Mouse (Mus musculus) MEL (cell line): ENCODE data around the gene Plxnb1. TPM values are rescaled to one million over a fixed set of nuclear protein-coding genes. Genes with fewer than 3 reads are reported as not detected.

Source experiments
- DNase-seq: peaks from one replicate; pipeline ENCODE4 v3.0.0; 2011; ENCODE audit warnings: low read depth, low spot score
- H3K27ac ChIP-seq: 2 replicates; pipeline ENCODE4 v1.5.1; 2012; ENCODE audit warnings: low read depth, mild to moderate bottlenecking, control low read depth, low read length, moderate library complexity; ENCODE audit not compliant: control insufficient read depth
- H3K27me3 ChIP-seq, 2 experiments: fragments of 150-350 bp in 1 of 2; sonication (generic) in 1 of 2; 2 replicates each; pipeline ENCODE4 v1.6.1; 2012; ENCODE audit warnings: low read length in 2 of 2, mild to moderate bottlenecking in 2 of 2, improper control_type of control experiment in 1 of 2, moderate library complexity in 1 of 2; ENCODE audit not compliant: insufficient read depth in 2 of 2, control insufficient read depth in 1 of 2
- H3K36me3 ChIP-seq, 2 experiments: 2 replicates each; pipeline ENCODE4 v1.6.1; 2012 to 2014; ENCODE audit warnings: low read length in 2 of 2, improper control_type of control experiment in 1 of 2, inconsistent platforms in 1 of 2, mild to moderate bottlenecking in 1 of 2; ENCODE audit not compliant: insufficient read depth in 2 of 2, control insufficient read depth in 1 of 2
- H3K4me1 ChIP-seq, 2 experiments: fragments of 150-350 bp in 1 of 2; sonication (generic) in 1 of 2; 2 replicates each; pipeline ENCODE4 v1.6.1; 2012; ENCODE audit warnings: low read length in 2 of 2, improper control_type of control experiment in 1 of 2, mild to moderate bottlenecking in 1 of 2; ENCODE audit not compliant: insufficient read depth in 2 of 2, control insufficient read depth in 1 of 2
- H3K4me3 ChIP-seq, 2 experiments: fragments of 150-350 bp in 1 of 2; sonication (generic) in 1 of 2; 2 replicates each; pipeline ENCODE4 v1.5.1; 2012; ENCODE audit warnings: low read depth in 2 of 2, low read length in 2 of 2, mild to moderate bottlenecking in 2 of 2, moderate library complexity in 2 of 2, control low read depth in 1 of 2, improper control_type of control experiment in 1 of 2; ENCODE audit not compliant: control insufficient read depth in 1 of 2, insufficient read depth in 1 of 2
- H3K79me2 ChIP-seq: 2 replicates; pipeline ENCODE4 v1.6.1; 2012; ENCODE audit warnings: mild to moderate bottlenecking, low read length, moderate library complexity; ENCODE audit not compliant: control insufficient read depth, poor library complexity, insufficient read depth
- H3K9ac ChIP-seq: 2 replicates; pipeline ENCODE4 v1.6.1; 2012; ENCODE audit warnings: low read depth, mild to moderate bottlenecking, control low read depth, low read length, moderate library complexity; ENCODE audit not compliant: control insufficient read depth, poor library complexity, severe bottlenecking
- H3K9me3 ChIP-seq: fragments of 150-350 bp; sonication (generic); replicated peaks from 2 replicates; pipeline ENCODE4 v1.6.1; 2012; ENCODE audit warnings: mild to moderate bottlenecking, low read length, improper control_type of control experiment, moderate library complexity; ENCODE audit not compliant: insufficient read depth
- BHLHE40 ChIP-seq: IDR thresholded peaks from 2 replicates; pipeline ENCODE4 v1.6.1; 2012; ENCODE audit warnings: low read depth, mild to moderate bottlenecking, inconsistent platforms, low read length, improper control_type of control experiment, borderline replicate concordance
- CHD1 ChIP-seq: IDR thresholded peaks from 2 replicates; pipeline ENCODE4 v1.6.1; 2012; ENCODE audit warnings: low read depth, mild to moderate bottlenecking, inconsistent platforms, low read length, improper control_type of control experiment
- CHD2 ChIP-seq: IDR thresholded peaks from 2 replicates; pipeline ENCODE4 v1.6.1; 2011; ENCODE audit warnings: low read length, improper control_type of control experiment
- CTCF ChIP-seq, 3 experiments: IDR thresholded peaks in 2 of 3; conservative IDR thresholded peaks in 1 of 3; 2 replicates each; pipeline ENCODE4 v1.5.1; 2011 to 2012; ENCODE audit warnings: low read length in 3 of 3, low read depth in 2 of 3, mild to moderate bottlenecking in 2 of 3, improper control_type of control experiment in 1 of 3, inconsistent platforms in 1 of 3, mixed read lengths in 1 of 3, moderate library complexity in 1 of 3; ENCODE audit not compliant: control insufficient read depth in 1 of 3, insufficient read depth in 1 of 3, poor library complexity in 1 of 3, severe bottlenecking in 1 of 3
- ELF1 ChIP-seq: IDR thresholded peaks from 2 replicates; pipeline ENCODE4 v1.6.1; 2014; ENCODE audit warnings: low read depth, mild to moderate bottlenecking, inconsistent platforms, low read length, improper control_type of control experiment, moderate library complexity
- EP300 ChIP-seq, 2 experiments: IDR thresholded peaks; 2 replicates each; pipeline ENCODE4 v1.6.1; 2011; ENCODE audit warnings: improper control_type of control experiment in 2 of 2, low read length in 2 of 2, low read depth in 1 of 2, mild to moderate bottlenecking in 1 of 2
- ETS1 ChIP-seq: IDR thresholded peaks from 2 replicates; pipeline ENCODE4 v1.6.1; 2012; ENCODE audit warnings: low read depth, mild to moderate bottlenecking, inconsistent platforms, low read length, improper control_type of control experiment, moderate library complexity
- GABPA ChIP-seq: IDR thresholded peaks from 2 replicates; pipeline ENCODE4 v1.6.1; 2012; ENCODE audit warnings: low read depth, mild to moderate bottlenecking, inconsistent platforms, low read length, improper control_type of control experiment, moderate library complexity
- GATA1 ChIP-seq: IDR thresholded peaks from 2 replicates; pipeline ENCODE4 v1.6.1; 2011; ENCODE audit warnings: low read depth, low read length, improper control_type of control experiment
- HCFC1 ChIP-seq: IDR thresholded peaks from 2 replicates; pipeline ENCODE4 v1.6.1; 2012; ENCODE audit warnings: low read depth, mild to moderate bottlenecking, inconsistent platforms, low read length, improper control_type of control experiment, moderate library complexity
- JUND ChIP-seq: IDR thresholded peaks from 2 replicates; pipeline ENCODE4 v1.6.1; 2011; ENCODE audit warnings: low read depth, mild to moderate bottlenecking, improper control_type of control experiment, low read length
- KAT2A ChIP-seq: conservative IDR thresholded peaks from 2 replicates; pipeline ENCODE4 v1.6.1; 2012; ENCODE audit warnings: low read depth, low read length, improper control_type of control experiment, inconsistent platforms
- MAFK ChIP-seq: IDR thresholded peaks from 2 replicates; pipeline ENCODE4 v1.6.1; 2011; ENCODE audit warnings: low read depth, mild to moderate bottlenecking, low read length, improper control_type of control experiment, borderline replicate concordance
- MAX ChIP-seq: IDR thresholded peaks from 2 replicates; pipeline ENCODE4 v1.6.1; 2011; ENCODE audit warnings: low read length, improper control_type of control experiment
- MEF2A ChIP-seq: IDR thresholded peaks from 2 replicates; pipeline ENCODE4 v1.6.1; 2014; ENCODE audit warnings: low read depth, mild to moderate bottlenecking, inconsistent platforms, low read length, improper control_type of control experiment; ENCODE audit not compliant: poor library complexity, insufficient replicate concordance, severe bottlenecking; ENCODE audit errors: extremely low read depth
- MXI1 ChIP-seq: IDR thresholded peaks from 2 replicates; pipeline ENCODE4 v1.6.1; 2011; ENCODE audit warnings: mild to moderate bottlenecking, low read depth, low read length, improper control_type of control experiment
- MYB ChIP-seq: IDR thresholded peaks from 2 replicates; pipeline ENCODE4 v1.6.1; 2011; ENCODE audit warnings: mild to moderate bottlenecking, low read depth, low read length, improper control_type of control experiment
- MYC ChIP-seq: IDR thresholded peaks from 2 replicates; pipeline ENCODE4 v1.6.1; 2011; ENCODE audit warnings: low read depth, mild to moderate bottlenecking, low read length, improper control_type of control experiment, moderate library complexity
- POLR2A ChIP-seq, 2 experiments: IDR thresholded peaks; 2 replicates each; pipeline ENCODE4 v1.6.1; 2011 to 2012; ENCODE audit warnings: low read length in 2 of 2, mild to moderate bottlenecking in 2 of 2, control low read depth in 1 of 2, improper control_type of control experiment in 1 of 2, low read depth in 1 of 2, moderate library complexity in 1 of 2; ENCODE audit not compliant: control insufficient read depth in 1 of 2, insufficient read depth in 1 of 2, poor library complexity in 1 of 2
- POLR2AphosphoS2 ChIP-seq: IDR thresholded peaks from 2 replicates; pipeline ENCODE4 v1.6.1; 2011; ENCODE audit warnings: low read length, improper control_type of control experiment
- RAD21 ChIP-seq: IDR thresholded peaks from 2 replicates; pipeline ENCODE4 v1.6.1; 2011; ENCODE audit warnings: mild to moderate bottlenecking, low read depth, low read length, improper control_type of control experiment
- SIN3A ChIP-seq: IDR thresholded peaks from 2 replicates; pipeline ENCODE4 v1.6.1; 2012; ENCODE audit warnings: low read length, improper control_type of control experiment, inconsistent platforms
- SMC3 ChIP-seq: IDR thresholded peaks from 2 replicates; pipeline ENCODE4 v1.6.1; 2011; ENCODE audit warnings: low read depth, low read length, improper control_type of control experiment
- TCF12 ChIP-seq: IDR thresholded peaks from 2 replicates; pipeline ENCODE4 v1.6.1; 2014; ENCODE audit warnings: low read depth, mild to moderate bottlenecking, inconsistent platforms, low read length, improper control_type of control experiment, moderate library complexity
- USF1 ChIP-seq: IDR thresholded peaks from 2 replicates; pipeline ENCODE4 v1.6.1; 2014; ENCODE audit warnings: low read depth, mild to moderate bottlenecking, inconsistent platforms, low read length, improper control_type of control experiment, moderate library complexity
- ZC3H11A ChIP-seq: IDR thresholded peaks from 2 replicates; pipeline ENCODE4 v1.6.1; 2012; ENCODE audit warnings: low read depth, mild to moderate bottlenecking, inconsistent platforms, low read length, improper control_type of control experiment
- ZKSCAN1 ChIP-seq: IDR thresholded peaks from 2 replicates; pipeline ENCODE4 v1.6.1; 2012; ENCODE audit warnings: low read depth, mild to moderate bottlenecking, inconsistent platforms, low read length, improper control_type of control experiment, moderate library complexity
- ZMIZ1 ChIP-seq: IDR thresholded peaks from 2 replicates; pipeline ENCODE4 v1.6.1; 2012; ENCODE audit warnings: low read depth, mild to moderate bottlenecking, inconsistent platforms, low read length, improper control_type of control experiment, moderate library complexity
- ZNF384 ChIP-seq: IDR thresholded peaks from 2 replicates; pipeline ENCODE4 v1.6.1; 2012; ENCODE audit warnings: low read depth, mild to moderate bottlenecking, inconsistent platforms, low read length, improper control_type of control experiment
- polyA plus RNA-seq, 2 experiments: library from polyadenylated mRNA; stranded (reverse) in 1 of 2; unstranded in 1 of 2; fragments of >175 nt in 1 of 2; fragments of >200 nt in 1 of 2; gene quantifications; 2 replicates each; pipeline versions ENCODE4 v1.2.1 to v1.2.4; 2012; ENCODE audit warnings: low replicate concordance in 2 of 2, low read depth in 1 of 2; ENCODE audit not compliant: insufficient read length in 2 of 2, insufficient read depth in 1 of 2, missing spikeins in 1 of 2
- total RNA-seq: library from RNA; depleted of rRNA; stranded (reverse); fragments of 300-350 nt; gene quantifications from 2 replicates; pipeline ENCODE4 v1.2.3, GENCODE M21; 2012

The Plxnb1 gene
- total and polyA plus RNA-seq, 3 experiments = 0.07 TPM; not detected in 2

DNA sequence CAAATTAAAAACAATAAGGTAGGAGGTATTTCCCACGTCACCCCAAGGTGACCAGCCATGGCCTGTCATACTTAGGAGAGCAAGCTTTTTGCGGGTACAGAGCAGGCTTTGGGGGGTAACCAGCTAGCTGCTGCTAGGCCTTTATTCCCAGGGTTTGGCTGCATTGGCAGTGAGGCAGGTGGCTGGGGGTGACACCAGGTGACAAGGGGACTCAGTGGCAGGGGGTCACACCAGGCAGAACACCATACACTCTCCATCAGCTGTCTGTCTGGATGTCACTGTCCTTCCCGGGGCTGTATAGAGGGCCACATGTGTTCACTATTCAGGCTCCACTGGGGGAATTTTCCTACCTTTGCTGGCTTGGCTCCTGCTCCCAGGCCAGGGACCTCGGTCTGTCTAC lies 38.3 kb upstream of the Plxnb1 start:
- peak overlapping the region; percentile 75 for H3K27ac ChIP-seq
- H3K79me2 ChIP-seq = peaks cover 4% of the 10 kb centered on the region
- no peak overlapping the region for H3K4me3 ChIP-seq

GRCm38 (mm10) chr9:109057543-109057942 lies 37.6 kb upstream of the Plxnb1 start:
- H3K36me3 ChIP-seq = peaks cover 0 to 26% of the 10 kb centered on the region in 2 experiments; a peak in 2 of 4 replicates
- peaks cover 4% of the 10 kb centered on the region for H3K79me2 ChIP-seq
- H3K4me1 ChIP-seq = peaks cover 5 to 32% of the 10 kb centered on the region in 2 experiments
- no peaks in the 10 kb centered on the region for H3K27me3 ChIP-seq
- no peak overlapping the region for H3K4me3 ChIP-seq
- no peak for TF ChIP-seq MYB
- peak; percentile 51 to 52 for TF ChIP-seq EP300 (IDR thresholded peaks at IDR 0.05; ENCODE audit: low read depth in 1 of 2, low read length in 2 of 2)
- peak; percentile 87 for TF ChIP-seq ETS1
- peak; percentile 39; the same call in 1 of the 2 replicates for TF ChIP-seq MXI1
- TF ChIP-seq MEF2A = peak; percentile 75; the same call in 1 of the 2 replicates
- TF ChIP-seq USF1 = no peak
- TF ChIP-seq ELF1 = peak; percentile 16; the same call in 1 of the 2 replicates
- TF ChIP-seq MYC = no peak
- TF ChIP-seq RAD21 = no peak
- TF ChIP-seq POLR2A (IDR thresholded peaks at IDR 0.05; ENCODE audit: control insufficient read depth in 1 of 2, insufficient read depth in 1 of 2, low read depth in 1 of 2, low read length in 2 of 2, poor library complexity in 1 of 2) = no peak
- TF ChIP-seq GATA1 = peak; percentile 41; the same call in 1 of the 2 replicates
- TF ChIP-seq MAFK = no peak
- no peak for TF ChIP-seq ZMIZ1
- TF ChIP-seq CHD1 = no peak
- TF ChIP-seq HCFC1 = no peak
- no peak for TF ChIP-seq BHLHE40
- TF ChIP-seq SMC3 = peak; percentile 21; the same call in 1 of the 2 replicates
- 0 out of 2 replicates have a peak, but pooled peaks have one; percentile 40 for TF ChIP-seq JUND
- TF ChIP-seq POLR2AphosphoS2 = no peak
- peak; percentile 70 for TF ChIP-seq SIN3A
- peak; percentile 35; the same call in 1 of the 2 replicates for TF ChIP-seq TCF12
- peak overlapping the region; percentile 75 for H3K27ac ChIP-seq
- peak; percentile 87 for DNase-seq
- no peaks in the 10 kb centered on the region for H3K9me3 ChIP-seq
- H3K9ac ChIP-seq = 0 out of 2 replicates have a peak overlapping the region, but pooled peaks have one; percentile 1

More for the DNA sequence above, 38.3 kb upstream of the Plxnb1 start:
- H3K9ac ChIP-seq = peak overlapping the region; percentile 29
- DNase-seq = no peak
- H3K9me3 ChIP-seq = no peaks in the 10 kb centered on the region
- TF ChIP-seq MAX = no peak
- TF ChIP-seq ZC3H11A = no peak
- TF ChIP-seq MAFK = no peak
- no peak for TF ChIP-seq TCF12
- no peak for TF ChIP-seq GATA1
- TF ChIP-seq HCFC1 = no peak
- TF ChIP-seq JUND = no peak
- TF ChIP-seq POLR2AphosphoS2 = no peak
- no peak for TF ChIP-seq ZNF384
- TF ChIP-seq BHLHE40 = no peak
- TF ChIP-seq RAD21 = no peak
- no peak for TF ChIP-seq CTCF (IDR thresholded peaks at IDR 0.05 in 2 of 3, conservative IDR thresholded peaks at IDR 0.05 in 1 of 3; ENCODE audit: control insufficient read depth in 1 of 3, insufficient read depth in 1 of 3, low read depth in 2 of 3, low read length in 3 of 3, poor library complexity in 1 of 3, severe bottlenecking in 1 of 3)
- TF ChIP-seq MYC = no peak
- no peak for TF ChIP-seq ELF1
- TF ChIP-seq CHD2 = no peak
- TF ChIP-seq ZKSCAN1 = no peak
- no peak for TF ChIP-seq CHD1
- no peak for TF ChIP-seq KAT2A
- TF ChIP-seq GABPA = no peak
- H3K27me3 ChIP-seq = no peaks in the 10 kb centered on the region
- H3K4me1 ChIP-seq = peaks cover 5 to 32% of the 10 kb centered on the region in 2 experiments
- H3K36me3 ChIP-seq = peaks cover 0 to 26% of the 10 kb centered on the region in 2 experiments; a peak in 2 of 4 replicates
